Mouse (Mus musculus): Measurements from ENCODE around the gene Cgref1. TPM values are rescaled to one million over a fixed set of nuclear protein-coding genes. Genes with fewer than 3 reads are reported as not detected.
A peak's percentile ranks its signal among the peaks of the same experiment; 100 is the strongest.

Cgref1 gene
- polyA plus RNA-seq, 1 experiment from 2014 or later, result 3.7 TPM

DNA sequence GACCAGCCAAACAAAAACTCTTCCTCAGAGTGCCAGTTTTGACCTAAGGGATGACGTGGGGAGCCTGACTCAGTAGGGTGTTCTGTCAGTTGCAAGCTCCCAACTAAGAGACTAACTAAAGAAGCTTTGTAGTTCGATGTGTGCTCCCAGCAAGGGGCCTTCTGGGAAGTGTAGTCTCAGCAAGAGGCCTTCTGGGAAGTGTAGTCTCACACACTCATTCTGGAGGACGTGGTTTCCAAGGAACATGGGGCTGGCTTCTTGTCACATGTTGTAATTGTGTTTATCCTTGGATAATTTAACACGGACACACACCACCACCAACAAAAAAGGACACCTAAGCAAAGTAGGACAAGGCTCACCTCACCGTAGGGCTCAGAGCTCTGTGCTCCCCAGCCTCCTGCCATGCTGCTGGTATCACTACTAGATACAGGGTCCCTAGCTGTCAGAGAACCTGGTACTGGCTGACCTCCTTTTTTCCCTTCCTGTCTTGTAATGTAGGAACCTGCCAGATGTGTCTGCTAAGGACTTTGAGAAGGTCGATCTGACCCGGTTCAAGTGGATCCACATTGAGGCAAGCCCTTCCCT is 17.4 kb downstream of the Cgref1 start:
- DNase-seq (ENCODE audit: low spot score) (peak; percentile 62), ATAC-seq (replicated peaks; ENCODE audit: insufficient number of reproducible peaks, low FRiP score, low TSS enrichment, low read depth) (no peak)
- H3K9me3 ChIP-seq (replicated peaks; ENCODE audit: control insufficient read depth, low read length), result no peaks in the 10 kb centered on the region
- no peaks in the 10 kb centered on the region for H3K27me3 ChIP-seq (ENCODE audit: control insufficient read depth, insufficient read depth, low read length)
- H3K9ac ChIP-seq (replicated peaks; ENCODE audit: low read length), result 0 out of 2 replicates have a peak overlapping the region, but pooled peaks have one; percentile 15
- no peak overlapping the region for H3K27ac ChIP-seq (replicated peaks; ENCODE audit: low read depth, low read length)
- H3K4me3 ChIP-seq (ENCODE audit: low read depth, low read length), result no peak overlapping the region
- no peaks in the 10 kb centered on the region for H3K36me3 ChIP-seq (replicated peaks; ENCODE audit: control insufficient read depth, insufficient read depth, low read depth, low read length)
- no peak overlapping the region for H3K4me2 ChIP-seq (ENCODE audit: low read depth, low read length)
- WGBS, result 41% methylated on average over 7 of the region's 7 CpGs
- H3K4me1 ChIP-seq (ENCODE audit: control insufficient read depth, insufficient read depth, low read length), result no peaks in the 10 kb centered on the region

DNA sequence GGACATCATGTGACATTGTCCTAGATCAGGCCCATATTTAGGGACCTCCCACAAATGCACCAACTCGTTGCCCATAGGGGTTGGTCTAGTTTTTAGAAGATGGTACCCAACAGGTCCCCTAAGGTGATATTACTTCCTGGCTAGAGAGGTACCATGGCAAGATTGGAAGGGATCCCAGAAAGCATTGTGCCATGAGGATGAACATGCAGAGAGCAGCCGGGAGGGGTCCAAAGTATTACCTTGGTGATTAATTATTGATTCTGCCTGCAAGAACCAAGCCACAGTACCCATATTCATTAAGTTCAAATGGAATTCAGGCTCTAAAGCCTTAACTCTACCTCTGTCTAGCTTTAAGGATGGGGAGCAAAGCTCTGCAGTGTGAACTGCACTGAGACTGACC is 19.3 kb downstream of the Cgref1 start:
- H3K9me3 ChIP-seq (replicated peaks; ENCODE audit: control insufficient read depth, low read length), result no peaks in the 10 kb centered on the region
- DNase-seq (ENCODE audit: low spot score) (no peak), ATAC-seq (replicated peaks; ENCODE audit: insufficient number of reproducible peaks, low FRiP score, low TSS enrichment, low read depth) (no peak)
- no peak overlapping the region for H3K27ac ChIP-seq (replicated peaks; ENCODE audit: low read depth, low read length)
- no peaks in the 10 kb centered on the region for H3K36me3 ChIP-seq (replicated peaks; ENCODE audit: control insufficient read depth, insufficient read depth, low read depth, low read length)
- H3K4me2 ChIP-seq (ENCODE audit: low read depth, low read length), result no peak overlapping the region
- no peak overlapping the region for H3K4me3 ChIP-seq (ENCODE audit: low read depth, low read length)
- H3K4me1 ChIP-seq (ENCODE audit: control insufficient read depth, insufficient read depth, low read length), result peaks cover 5% of the 10 kb centered on the region; the same call in 1 of the 2 replicates
- no peak overlapping the region for H3K9ac ChIP-seq (replicated peaks; ENCODE audit: low read length)
- H3K27me3 ChIP-seq (ENCODE audit: control insufficient read depth, insufficient read depth, low read length), result no peaks in the 10 kb centered on the region
- WGBS, result 77% methylated on average over 2 of the region's 2 CpGs

DNA sequence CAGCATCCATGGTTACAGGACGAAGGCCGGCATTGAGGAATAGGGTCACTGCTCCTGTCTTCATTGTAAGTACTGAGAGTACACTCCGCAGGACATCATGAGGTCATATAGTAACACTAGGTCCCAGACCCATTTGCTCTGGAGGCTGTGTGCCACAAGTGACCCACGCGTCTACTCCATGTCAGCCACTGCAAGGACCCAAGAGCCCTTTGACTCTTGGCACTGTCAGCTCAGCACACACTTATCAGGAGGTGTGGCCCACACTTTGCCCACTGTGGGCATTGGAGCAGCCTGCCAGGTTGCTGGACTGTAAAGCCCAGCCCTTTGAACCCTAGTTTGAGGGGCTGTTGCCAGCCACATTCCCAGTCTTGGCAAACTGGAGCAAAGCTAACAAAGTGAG is 20.2 kb downstream of the Cgref1 start:
- peaks cover 5% of the 10 kb centered on the region; the same call in 1 of the 2 replicates for H3K4me1 ChIP-seq (ENCODE audit: control insufficient read depth, insufficient read depth, low read length)
- no peak for DNase-seq (ENCODE audit: low spot score)
- H3K4me3 ChIP-seq (ENCODE audit: low read depth, low read length), result no peak overlapping the region
- WGBS, result 88% methylated on average over 5 of the region's 5 CpGs
- no peak overlapping the region for H3K9ac ChIP-seq (replicated peaks; ENCODE audit: low read length)
- no peak for ATAC-seq (replicated peaks; ENCODE audit: insufficient number of reproducible peaks, low FRiP score, low TSS enrichment, low read depth)
- no peak overlapping the region for H3K4me2 ChIP-seq (ENCODE audit: low read depth, low read length)
- H3K27me3 ChIP-seq (ENCODE audit: control insufficient read depth, insufficient read depth, low read length), result no peaks in the 10 kb centered on the region
- no peak overlapping the region for H3K27ac ChIP-seq (replicated peaks; ENCODE audit: low read depth, low read length)
- H3K9me3 ChIP-seq (replicated peaks; ENCODE audit: control insufficient read depth, low read length), result no peaks in the 10 kb centered on the region
- peaks cover under 1% of the 10 kb centered on the region; the same call in 1 of the 2 replicates for H3K36me3 ChIP-seq (replicated peaks; ENCODE audit: control insufficient read depth, insufficient read depth, low read depth, low read length)

DNA sequence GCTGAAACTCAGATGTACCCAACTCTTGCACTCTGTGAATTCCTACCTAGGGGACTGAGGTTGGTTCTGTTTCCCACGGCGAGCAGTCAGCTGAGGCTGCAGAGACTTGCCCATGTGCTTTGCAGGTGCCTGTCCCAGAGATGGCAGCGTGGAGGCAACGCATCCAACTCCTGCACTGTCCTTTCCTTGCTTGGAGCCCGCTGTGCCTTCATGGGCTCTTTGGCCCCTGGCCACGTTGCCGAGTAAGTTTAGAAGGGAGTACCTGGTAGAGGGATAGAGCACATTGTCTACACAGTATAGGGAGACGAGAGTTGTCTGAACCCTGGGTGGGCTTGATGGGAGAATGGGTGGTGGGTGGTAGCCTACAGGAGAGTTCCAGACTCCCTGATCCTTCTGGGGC is 20.8 kb downstream of the Cgref1 start:
- no peak overlapping the region for H3K4me2 ChIP-seq (ENCODE audit: low read depth, low read length)
- no peak overlapping the region for H3K27ac ChIP-seq (replicated peaks; ENCODE audit: low read depth, low read length)
- no peak overlapping the region for H3K9ac ChIP-seq (replicated peaks; ENCODE audit: low read length)
- no peak overlapping the region for H3K4me3 ChIP-seq (ENCODE audit: low read depth, low read length)
- peaks cover 3% of the 10 kb centered on the region; the same call in 1 of the 2 replicates for H3K36me3 ChIP-seq (replicated peaks; ENCODE audit: control insufficient read depth, insufficient read depth, low read depth, low read length)
- 80% methylated on average over 8 of the region's 8 CpGs for WGBS
- no peaks in the 10 kb centered on the region for H3K27me3 ChIP-seq (ENCODE audit: control insufficient read depth, insufficient read depth, low read length)
- no peaks in the 10 kb centered on the region for H3K9me3 ChIP-seq (replicated peaks; ENCODE audit: control insufficient read depth, low read length)
- DNase-seq (ENCODE audit: low spot score) (no peak), ATAC-seq (replicated peaks; ENCODE audit: insufficient number of reproducible peaks, low FRiP score, low TSS enrichment, low read depth) (no peak)
- H3K4me1 ChIP-seq (ENCODE audit: control insufficient read depth, insufficient read depth, low read length), result peaks cover 5% of the 10 kb centered on the region; the same call in 1 of the 2 replicates

DNA sequence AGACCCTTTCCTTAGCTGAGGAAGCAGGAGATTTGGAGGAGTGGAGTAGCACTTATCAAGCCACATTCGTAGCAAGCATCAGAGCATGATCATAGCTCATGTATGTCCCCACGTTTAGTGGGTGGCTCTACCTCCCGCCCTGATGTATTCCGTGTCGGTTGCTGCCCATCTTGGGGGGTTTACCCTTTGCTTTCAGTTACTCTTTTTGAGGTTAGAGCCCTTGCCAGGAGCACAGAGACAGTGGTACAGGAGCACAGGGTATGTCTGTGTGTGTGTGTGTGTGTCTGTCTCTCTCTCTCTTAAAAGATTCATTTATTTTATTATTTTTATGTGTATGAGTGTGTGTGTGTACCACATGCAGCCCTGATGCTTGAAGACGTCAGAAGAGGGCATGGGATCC is 22.3 kb downstream of the Cgref1 start:
- Histone ChIP-seq H3K9ac (replicated peaks; ENCODE audit: low read length) (no peak overlapping the region), H3K27ac (replicated peaks; ENCODE audit: low read depth, low read length) (no peak overlapping the region), H3K4me3 (ENCODE audit: low read depth, low read length) (no peak overlapping the region), H3K9me3 (replicated peaks; ENCODE audit: control insufficient read depth, low read length) (no peaks in the 10 kb centered on the region), H3K4me2 (ENCODE audit: low read depth, low read length) (no peak overlapping the region), H3K27me3 (ENCODE audit: control insufficient read depth, insufficient read depth, low read length) (no peaks in the 10 kb centered on the region), H3K4me1 (ENCODE audit: control insufficient read depth, insufficient read depth, low read length) (peaks cover 5% of the 10 kb centered on the region; the same call in 1 of the 2 replicates), H3K36me3 (replicated peaks; ENCODE audit: control insufficient read depth, insufficient read depth, low read depth, low read length) (peaks cover 8% of the 10 kb centered on the region)
- DNase-seq (ENCODE audit: low spot score) (no peak), ATAC-seq (replicated peaks; ENCODE audit: insufficient number of reproducible peaks, low FRiP score, low TSS enrichment, low read depth) (no peak)
- WGBS, result 89% methylated on average over 6 of the region's 6 CpGs

DNA sequence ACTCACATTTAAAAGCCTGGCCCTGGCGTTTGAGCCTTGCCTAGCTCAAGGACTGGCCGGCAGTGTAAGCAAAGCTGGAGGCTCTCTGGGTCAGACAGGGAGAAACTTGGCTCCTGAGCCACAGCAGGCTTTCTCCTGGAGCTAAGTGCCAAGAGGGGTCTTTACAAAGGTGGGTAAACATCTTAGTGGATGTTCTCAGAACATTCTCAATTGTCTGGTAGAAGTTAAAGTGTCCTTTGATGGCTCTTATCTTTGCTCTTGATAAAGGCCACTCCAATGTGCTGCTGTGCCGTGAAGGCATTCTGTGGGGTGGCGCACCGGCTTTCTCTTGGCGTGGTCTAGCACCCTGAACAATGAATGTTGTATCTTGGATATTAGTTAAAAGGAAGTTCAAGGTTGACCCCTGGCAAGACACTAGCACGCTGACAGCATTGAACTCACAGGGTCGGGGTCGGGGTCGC is 22.8 kb downstream of the Cgref1 start:
- Histone ChIP-seq H3K4me1 (ENCODE audit: control insufficient read depth, insufficient read depth, low read length) (peaks cover 5% of the 10 kb centered on the region; the same call in 1 of the 2 replicates), H3K4me2 (ENCODE audit: low read depth, low read length) (no peak overlapping the region; the same call in 1 of the 2 replicates), H3K4me3 (ENCODE audit: low read depth, low read length) (no peak overlapping the region), H3K9ac (replicated peaks; ENCODE audit: low read length) (no peak overlapping the region), H3K36me3 (replicated peaks; ENCODE audit: control insufficient read depth, insufficient read depth, low read depth, low read length) (peaks cover 8% of the 10 kb centered on the region), H3K27ac (replicated peaks; ENCODE audit: low read depth, low read length) (no peak overlapping the region), H3K9me3 (replicated peaks; ENCODE audit: control insufficient read depth, low read length) (no peaks in the 10 kb centered on the region), H3K27me3 (ENCODE audit: control insufficient read depth, insufficient read depth, low read length) (no peaks in the 10 kb centered on the region)
- 72% methylated on average over 10 of the region's 10 CpGs for WGBS
- DNase-seq (ENCODE audit: low spot score), result no peak
- no peak for ATAC-seq (replicated peaks; ENCODE audit: insufficient number of reproducible peaks, low FRiP score, low TSS enrichment, low read depth)

DNA sequence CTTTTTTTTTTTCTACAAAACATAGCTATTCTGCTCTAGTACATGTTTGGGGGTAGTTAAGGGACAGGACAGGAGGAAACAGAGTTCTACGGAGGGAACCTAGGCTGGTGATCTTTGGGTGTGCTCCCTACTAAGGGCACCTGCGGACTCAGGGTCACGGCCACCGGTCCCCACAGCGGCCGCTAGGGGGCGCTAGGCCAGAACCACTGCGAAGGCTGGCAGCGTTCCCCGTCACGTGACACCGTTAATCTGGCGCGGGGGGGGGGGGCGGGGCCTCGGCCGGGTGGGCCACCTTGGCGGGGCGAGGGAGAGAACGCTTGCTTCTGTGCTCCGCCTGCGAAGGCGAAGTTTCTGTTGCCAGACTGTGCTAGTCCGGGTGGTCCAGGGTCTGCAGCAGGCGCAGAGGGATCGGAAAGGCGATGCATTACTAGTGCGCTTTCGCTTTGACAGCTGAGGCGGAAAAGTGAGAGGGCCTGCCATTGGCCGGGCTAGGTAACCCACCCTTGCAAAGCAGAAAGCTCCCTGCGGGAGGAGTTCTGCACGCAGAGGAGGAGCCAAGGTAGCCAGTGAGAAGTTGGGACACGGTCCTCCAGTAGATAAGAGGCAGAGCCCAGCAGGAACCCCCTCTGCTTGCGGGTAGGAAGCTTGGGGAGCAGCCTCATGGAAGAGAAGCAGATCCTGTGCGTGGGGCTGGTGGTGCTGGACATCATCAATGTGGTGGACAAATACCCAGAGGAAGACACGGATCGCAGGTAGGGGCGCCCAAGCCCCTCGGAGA is 23.9 kb downstream of the Cgref1 start, which contains the start of gene Khk:
TSS of gene Khk (plus strand) at position 176 of the 778 bp plus-strand sequence.
- peak within 1 kb of the TSS; percentile 28 for H3K4me3 ChIP-seq (ENCODE audit: low read depth, low read length)
- ATAC-seq (replicated peaks; ENCODE audit: insufficient number of reproducible peaks, low FRiP score, low TSS enrichment, low read depth) (peak; percentile 79), DNase-seq (ENCODE audit: low spot score) (peak; percentile 93)
- H3K27me3 ChIP-seq (ENCODE audit: control insufficient read depth, insufficient read depth, low read length), result no peaks in the 10 kb centered on the region
- H3K9me3 ChIP-seq (replicated peaks; ENCODE audit: control insufficient read depth, low read length), result no peaks in the 10 kb centered on the region
- peaks cover 8% of the 10 kb centered on the region for H3K36me3 ChIP-seq (replicated peaks; ENCODE audit: control insufficient read depth, insufficient read depth, low read depth, low read length)
- H3K4me2 ChIP-seq (ENCODE audit: low read depth, low read length), result peak within 1 kb of the TSS; percentile 68
- H3K27ac ChIP-seq (replicated peaks; ENCODE audit: low read depth, low read length), result peak within 1 kb of the TSS; percentile 60
- peak within 1 kb of the TSS; percentile 32 for H3K9ac ChIP-seq (replicated peaks; ENCODE audit: low read length)
- H3K4me1 ChIP-seq (ENCODE audit: control insufficient read depth, insufficient read depth, low read length), result peaks cover 5% of the 10 kb centered on the region; the same call in 1 of the 2 replicates
- 1% methylated on average over 34 of the region's 40 CpGs for WGBS

DNA sequence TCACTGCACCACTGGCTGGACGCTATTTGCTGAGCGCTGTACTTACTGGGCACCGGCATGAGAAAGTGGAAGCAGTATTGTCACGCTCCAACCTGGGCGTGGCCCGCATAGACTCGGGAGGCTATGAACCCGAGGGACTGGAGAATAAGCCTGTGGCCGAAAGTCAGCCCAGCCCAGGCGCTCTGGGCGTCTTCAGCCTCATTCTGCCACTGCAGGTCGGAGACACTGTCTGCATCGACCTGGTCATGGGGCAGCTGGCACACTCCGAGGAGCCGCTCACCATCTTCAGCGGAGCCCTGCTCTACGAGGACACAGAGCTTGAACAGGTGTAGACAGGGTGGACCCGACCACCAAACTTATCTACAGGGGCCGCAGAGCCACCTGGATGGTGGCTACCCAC is 24.8 kb downstream of the Cgref1 start:
- no peak for DNase-seq (ENCODE audit: low spot score)
- Histone ChIP-seq H3K4me1 (ENCODE audit: control insufficient read depth, insufficient read depth, low read length) (peaks cover 5% of the 10 kb centered on the region; the same call in 1 of the 2 replicates), H3K27ac (replicated peaks; ENCODE audit: low read depth, low read length) (no peak overlapping the region), H3K9me3 (replicated peaks; ENCODE audit: control insufficient read depth, low read length) (no peaks in the 10 kb centered on the region), H3K36me3 (replicated peaks; ENCODE audit: control insufficient read depth, insufficient read depth, low read depth, low read length) (peaks cover 8% of the 10 kb centered on the region), H3K9ac (replicated peaks; ENCODE audit: low read length) (no peak overlapping the region), H3K27me3 (ENCODE audit: control insufficient read depth, insufficient read depth, low read length) (no peaks in the 10 kb centered on the region), H3K4me3 (ENCODE audit: low read depth, low read length) (no peak overlapping the region), H3K4me2 (ENCODE audit: low read depth, low read length) (no peak overlapping the region; the same call in 1 of the 2 replicates)
- 65% methylated on average over 19 of the region's 19 CpGs for whole genome bisulfite sequencing
- peak; percentile 15; the same call in 1 of the 2 replicates for ATAC-seq (replicated peaks; ENCODE audit: insufficient number of reproducible peaks, low FRiP score, low TSS enrichment, low read depth)
